Mouse (Mus musculus): ENCODE measurements around the gene Nfic.

The Nfic gene

DNA sequence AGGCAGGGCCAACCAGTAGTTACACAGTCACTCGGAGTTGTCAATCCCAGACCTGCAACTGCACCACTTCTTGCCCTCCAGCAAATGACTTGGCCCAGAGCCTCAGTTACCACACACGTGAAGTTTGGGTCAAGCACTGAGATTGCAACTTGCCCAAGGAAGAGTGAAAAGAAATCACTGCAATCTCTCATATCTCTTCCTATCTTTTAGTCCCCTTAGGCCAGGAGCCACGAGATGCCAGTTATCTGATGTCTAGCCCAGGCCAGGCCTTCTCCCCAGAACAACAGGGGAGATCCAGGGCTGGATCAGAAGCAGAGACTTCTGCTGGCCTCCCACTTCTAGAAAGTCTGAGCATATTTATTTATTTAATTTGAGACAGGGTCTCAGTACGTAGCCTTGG lies 99.9 kb downstream of the Nfic start:
- no peak for DNase-seq

DNA sequence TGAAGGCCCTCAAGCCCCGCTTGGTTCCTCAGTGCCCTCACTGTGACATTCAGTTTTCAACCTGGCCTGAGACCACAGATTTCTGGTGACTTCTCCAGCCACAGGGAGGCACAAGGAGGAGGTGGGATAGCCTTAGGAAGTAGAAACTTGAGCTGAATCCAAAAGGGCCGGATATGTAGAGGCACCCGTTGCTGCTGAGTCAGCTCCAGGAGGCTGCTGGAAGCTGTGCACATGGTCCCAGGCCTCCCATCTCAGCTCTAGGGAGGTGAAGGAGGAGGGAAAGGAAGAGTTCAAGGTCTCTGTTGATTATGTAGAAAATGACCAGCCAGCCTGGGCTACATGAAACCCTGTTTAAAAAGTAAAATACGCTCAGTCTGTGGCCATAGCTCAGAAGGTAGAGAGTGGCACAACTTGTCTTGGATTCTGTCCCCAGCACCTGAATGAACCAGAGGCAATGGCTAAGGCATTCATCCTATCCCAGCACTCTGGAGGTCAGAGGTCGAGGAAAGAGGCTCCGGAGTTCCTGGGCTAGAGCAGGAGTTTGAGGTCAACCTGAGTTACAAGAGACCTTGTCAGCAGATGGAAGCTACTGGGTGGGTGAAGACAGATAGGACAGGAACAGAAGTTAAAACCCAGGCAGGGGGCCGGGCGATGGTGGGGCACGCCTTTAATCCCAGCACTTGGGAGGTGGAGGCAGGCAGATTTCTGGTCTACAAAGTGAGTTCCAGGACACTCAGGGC lies 100.5 kb downstream of the Nfic start:
- DNase-seq, result no peak

DNA sequence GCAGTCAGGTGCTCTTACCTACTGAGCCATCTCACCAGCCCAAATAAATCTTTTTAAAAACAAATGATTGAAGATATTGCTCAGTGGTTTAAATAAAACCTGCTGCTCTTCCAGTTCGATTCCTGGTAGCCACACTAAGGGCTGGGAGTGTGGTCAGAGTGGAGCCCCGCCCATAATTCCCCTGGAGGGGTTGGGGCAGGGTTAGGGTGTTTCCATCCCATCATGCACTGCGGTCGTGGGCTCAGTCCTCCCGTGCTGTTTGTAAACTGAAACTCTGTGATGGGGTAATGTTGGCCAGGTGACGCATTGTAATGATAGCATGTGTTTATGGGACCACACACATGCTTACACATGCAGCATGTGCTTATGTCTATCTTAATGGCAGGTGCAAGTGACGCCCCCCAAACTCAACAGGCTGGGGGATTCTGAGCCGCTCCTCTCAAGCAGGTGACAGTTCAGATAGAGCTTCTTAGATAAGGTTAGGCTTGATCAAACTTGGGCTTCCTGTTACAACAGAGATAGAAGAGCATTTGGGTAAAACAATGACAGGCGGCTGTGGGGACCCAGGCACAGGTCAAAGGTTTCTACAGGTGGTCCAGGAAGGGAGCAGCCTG lies 103.7 kb downstream of the Nfic start:
- no peak for DNase-seq

DNA sequence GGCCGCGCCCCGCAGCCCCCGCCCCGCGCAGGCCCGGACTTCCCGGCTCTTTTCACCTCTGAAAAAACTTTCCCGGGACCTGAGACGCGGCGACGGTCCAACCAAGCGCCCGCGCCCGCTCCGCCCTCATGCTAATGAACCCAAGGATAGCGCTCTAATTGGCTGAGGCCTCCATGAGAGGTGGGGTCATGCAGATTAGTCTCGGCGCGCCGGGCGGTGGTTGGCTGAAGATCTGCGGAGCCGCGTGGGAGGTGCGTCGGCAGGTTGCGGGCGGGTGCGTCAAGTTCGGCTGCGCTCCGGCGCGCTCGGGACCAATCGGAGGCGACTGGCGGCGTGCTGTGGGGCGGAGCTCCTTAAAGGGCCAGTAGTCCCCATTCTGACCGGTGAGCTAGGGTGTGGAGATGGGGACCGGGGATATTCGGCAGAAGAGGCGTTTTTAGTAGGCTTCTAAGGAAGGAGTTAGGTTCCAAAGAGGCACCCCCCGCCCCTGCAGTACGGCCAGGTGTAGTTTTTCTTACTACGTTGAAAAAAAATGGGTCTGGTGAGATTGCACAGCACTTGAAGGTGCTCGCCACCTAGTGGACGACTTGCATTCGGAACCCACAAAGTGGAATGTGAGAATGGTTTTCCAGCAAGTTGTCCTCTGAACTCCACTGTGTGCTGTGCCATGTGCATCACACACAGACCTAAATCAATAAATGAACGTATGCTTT lies 104.9 kb downstream of the Nfic start, which contains the start of gene Hmg20b:
Gene Hmg20b, minus strand, starts transcription at position 130 of the 713 bp plus-strand sequence.
- peak; percentile 100 for DNase-seq

- DNase-seq, result no peak
These were observed 105.5 kb downstream of the Nfic start for GRCm38 (mm10) chr10:81349961-81350350.

DNA sequence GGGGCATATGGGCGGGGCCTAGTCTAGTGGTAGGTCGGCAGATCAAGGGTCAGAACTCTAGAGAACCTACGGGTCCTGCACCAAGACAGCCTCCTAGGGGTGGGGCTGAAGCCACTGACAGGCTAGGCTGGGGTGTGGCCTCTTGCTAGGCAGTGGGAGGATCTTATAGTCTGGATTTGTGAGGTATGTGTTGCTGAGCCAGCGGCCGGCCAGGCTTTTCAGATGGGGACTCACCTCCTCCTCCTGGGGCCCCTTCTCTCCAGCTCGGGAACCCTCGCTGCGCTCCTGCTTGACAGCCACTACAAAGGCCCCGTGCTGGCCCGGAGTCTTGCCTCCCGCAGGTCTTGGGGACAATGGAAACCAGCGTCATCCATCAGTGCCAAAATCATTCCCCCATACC lies 106.3 kb downstream of the Nfic start:
- peak; percentile 74 for DNase-seq

- DNase-seq, result peak; percentile 80
These were observed 108.9 kb downstream of the Nfic start for GRCm38 (mm10) chr10:81346453-81347067.
